Mouse (Mus musculus) spleen, embryonic (tissue): ENCODE measurements around the gene Snx11.
"Not testable (repeated sequence)": the region's sequence is repeated elsewhere in the genome, so short reads cannot be mapped to it uniquely, and the experiment has no call there.

Source experiments
- CTCF ChIA-PET: fragments of 350-600 bp; sonication (Branson Sonifier 250); formaldehyde crosslinking; loops from one replicate; lab custom pipeline; 2022; lab: Charles Lee

Gene Snx11

GRCm38 (mm10) chr11:96796586-96796985 lies 19.2 kb upstream of the Snx11 start:
- CTCF ChIA-PET, result interaction anchor here (0.6 to 0.8 kb wide), 3 partner anchors 17 to 177 kb away, joined by 3 to 4 read pairs (median 3); no protein-coding TSS in a partner anchor

- CTCF ChIA-PET, result interaction anchor here (0.8 to 0.9 kb wide), 2 partner anchors 12 to 114 kb away, joined by 3 read pairs; no protein-coding TSS in a partner anchor
These were observed 18.7 kb upstream of the Snx11 start for GRCm38 (mm10) chr11:96796081-96796480.

GRCm38 (mm10) chr11:96795491-96795890 lies 18.1 kb upstream of the Snx11 start:
- CTCF ChIA-PET, result interaction anchor here (0.9 kb wide), 1 partner anchor 12 kb away, joined by 3 read pairs; no protein-coding TSS in a partner anchor

- CTCF ChIA-PET, result no interaction called here
These were observed 13.3 kb upstream of the Snx11 start for GRCm38 (mm10) chr11:96790681-96791080.

GRCm38 (mm10) chr11:96789990-96790389 lies 12.6 kb upstream of the Snx11 start:
- CTCF ChIA-PET, result interaction anchor here (0.7 kb wide), 1 partner anchor 1195 kb away, joined by 5 read pairs; no protein-coding TSS in a partner anchor

GRCm38 (mm10) chr11:96788871-96789795 lies 11.8 kb upstream of the Snx11 start, which contains the start of gene Cbx1:
TSS of gene Cbx1 (plus strand) at chr11:96789127.
- CTCF ChIA-PET, result interaction anchor here (0.7 kb wide), 1 partner anchor 1196 kb away, joined by 5 read pairs; no protein-coding TSS in a partner anchor

GRCm38 (mm10) chr11:96786731-96787450 lies 9.5 kb upstream of the Snx11 start:
- CTCF ChIA-PET, result interaction anchor here (0.6 kb wide), 4 partner anchors 21 to 94 kb away, joined by 3 to 6 read pairs (median 6); no protein-coding TSS in a partner anchor

GRCm38 (mm10) chr11:96784847-96785246 lies 7.5 kb upstream of the Snx11 start:
- CTCF ChIA-PET, result interaction anchor here (0.7 to 0.9 kb wide), 2 partner anchors 9 to 14 kb away, joined by 3 to 5 read pairs; no protein-coding TSS in a partner anchor

GRCm38 (mm10) chr11:96781425-96781824 lies 4.1 kb upstream of the Snx11 start:
- CTCF ChIA-PET, result interaction anchor here (0.7 to 1.0 kb wide), 2 partner anchors 34 to 55 kb away, joined by 3 read pairs; no protein-coding TSS in a partner anchor

GRCm38 (mm10) chr11:96780306-96780705 lies 2.9 kb upstream of the Snx11 start:
- CTCF ChIA-PET, result interaction anchor here (0.7 kb wide), 1 partner anchor 13 kb away, joined by 4 read pairs; no protein-coding TSS in a partner anchor

- CTCF ChIA-PET, result not testable (repeated sequence)
These were observed 785 bp upstream of the Snx11 start for GRCm38 (mm10) chr11:96778061-96778627.

- CTCF ChIA-PET, result interaction anchor here (0.6 kb wide), 2 partner anchors 9 to 74 kb away, joined by 3 read pairs; no protein-coding TSS in a partner anchor
These were observed 1.3 kb downstream of the Snx11 start for GRCm38 (mm10) chr11:96776068-96776467.

- CTCF ChIA-PET, result interaction anchor here (0.6 kb wide), 1 partner anchor 121 kb away, joined by 4 read pairs; no protein-coding TSS in a partner anchor
These were observed 1.7 kb downstream of the Snx11 start for GRCm38 (mm10) chr11:96775665-96776064.

GRCm38 (mm10) chr11:96775063-96775462 lies 2.3 kb downstream of the Snx11 start:
- CTCF ChIA-PET, result interaction anchor here (0.6 to 1.4 kb wide), 2 partner anchors 88 to 120 kb away, joined by 3 to 4 read pairs; no protein-coding TSS in a partner anchor

GRCm38 (mm10) chr11:96774536-96774935 lies 2.8 kb downstream of the Snx11 start:
- CTCF ChIA-PET, result interaction anchor here (0.8 to 1.4 kb wide), 2 partner anchors 87 to 88 kb away, joined by 3 read pairs; no protein-coding TSS in a partner anchor

- CTCF ChIA-PET, result interaction anchor here (0.9 kb wide), 1 partner anchor 90 kb away, joined by 3 read pairs; no protein-coding TSS in a partner anchor
These were observed 4.9 kb downstream of the Snx11 start for GRCm38 (mm10) chr11:96772413-96772812.

- CTCF ChIA-PET, result interaction anchor here (0.8 to 1.0 kb wide), 3 partner anchors 9 to 249 kb away, joined by 3 to 5 read pairs (median 4); no protein-coding TSS in a partner anchor
These were observed 5.9 kb downstream of the Snx11 start for GRCm38 (mm10) chr11:96771274-96771975.

GRCm38 (mm10) chr11:96768240-96768639 lies 9.1 kb downstream of the Snx11 start:
- CTCF ChIA-PET, result no interaction called here

- CTCF ChIA-PET, result no interaction called here
These were observed 10.3 kb downstream of the Snx11 start for GRCm38 (mm10) chr11:96767096-96767495.

GRCm38 (mm10) chr11:96766555-96766954 lies 10.8 kb downstream of the Snx11 start:
- CTCF ChIA-PET, result no interaction called here
